Mouse (Mus musculus) heart, postnatal 0 days (tissue): ENCODE data around the gene Ppp4c.

Experiments
- CTCF ChIP-seq: IDR thresholded peaks from 2 replicates; pipeline ENCODE4 v1.5.1; 2016; ENCODE audit warnings: antibody characterized with exemption, control low read depth, low read depth
- EP300 ChIP-seq: IDR thresholded peaks from 2 replicates; pipeline ENCODE4 v1.6.1; 2016; ENCODE audit warnings: antibody characterized with exemption, low read depth

DNA sequence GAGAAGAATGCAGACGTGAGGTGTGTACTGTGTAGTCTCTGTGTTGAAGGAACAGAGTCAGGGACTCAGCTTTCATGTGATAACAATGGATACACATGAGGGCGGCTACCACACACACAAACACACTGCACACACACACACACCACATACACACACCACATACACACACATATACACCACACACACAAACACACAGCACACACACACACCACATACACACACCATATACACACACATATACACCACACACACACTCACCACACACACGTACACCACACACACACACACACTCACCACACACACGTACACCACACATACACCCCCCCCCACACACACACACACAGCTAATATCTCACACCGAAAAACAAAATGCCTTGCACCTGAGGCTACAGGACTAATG, 50.8 kb downstream of the Ppp4c start:
- TF ChIP-seq CTCF (no peak), EP300 (no peak)
